Mouse (Mus musculus) urinary bladder, adult 2 months (tissue): ENCODE measurements at regions not wholly inside any gene's neighbourhood (a gene's known extent, or its start where the extent isn't known, plus 50 kb on each side); places are given as distances from the start of the nearest gene placed in this dataset.

Source experiments
- DNase-seq: peaks from one replicate; pipeline ENCODE4 v3.0.0; 2022; ENCODE audit warnings: low spot score

DNA sequence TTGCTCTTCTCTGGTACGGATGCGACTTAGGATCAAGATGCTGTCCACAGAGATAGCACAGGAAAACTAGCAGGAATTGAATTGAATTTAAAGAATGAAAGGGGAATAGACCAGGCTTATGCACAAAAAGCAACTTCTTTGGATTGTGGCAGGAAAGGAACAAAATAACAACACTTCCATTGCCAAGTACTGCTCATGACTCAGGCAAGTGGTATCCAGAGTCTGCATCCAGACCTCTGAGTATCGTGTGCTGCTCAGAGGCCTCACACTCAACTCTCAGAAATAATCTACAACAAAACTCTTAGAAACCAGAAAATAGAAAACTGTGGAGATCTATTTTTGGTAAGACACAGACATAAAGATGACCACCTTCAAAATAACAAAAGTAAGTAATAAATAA lies 176.1 kb upstream of the Egflam start:
- no peak for DNase-seq

DNA sequence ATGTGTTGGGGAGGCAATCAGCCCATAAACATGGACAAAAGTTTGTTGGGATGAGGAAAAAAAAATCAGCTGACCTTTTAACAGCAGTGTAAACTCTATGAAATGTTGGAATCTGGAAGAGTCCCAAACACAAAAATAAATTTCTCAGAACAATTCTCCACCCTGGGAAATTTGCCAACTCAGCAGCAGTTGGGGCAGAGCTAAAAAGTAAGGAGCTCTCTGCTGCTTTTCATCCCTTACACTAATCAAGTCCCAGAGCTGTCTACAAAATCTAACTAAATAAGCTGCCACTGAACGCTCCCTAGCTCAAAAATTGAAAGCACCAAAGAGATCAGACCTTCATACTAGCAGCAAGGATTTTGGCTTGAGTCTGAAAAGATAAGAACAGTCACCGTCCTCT lies 176.6 kb upstream of the Egflam start:
- DNase-seq: no peak

DNA sequence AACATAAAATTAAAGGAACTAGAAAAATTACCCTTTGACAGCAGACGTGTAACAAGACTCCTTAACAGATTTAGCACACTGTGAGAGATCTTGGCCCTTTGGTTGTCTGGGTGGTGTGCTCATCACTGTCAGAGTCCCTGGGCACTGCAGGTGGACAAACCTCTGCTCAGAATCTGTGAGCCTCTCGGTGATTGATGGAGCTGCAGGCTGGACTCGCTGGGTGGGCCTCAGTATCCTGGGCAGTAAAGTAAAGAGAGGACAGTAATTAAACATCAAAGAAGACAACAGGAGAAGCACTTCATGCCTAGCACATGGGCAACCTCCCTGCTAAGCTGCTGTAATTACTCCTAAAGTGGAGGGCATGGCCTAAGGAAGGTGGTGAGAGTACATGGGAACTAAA lies 180.2 kb upstream of the Egflam start:
- no peak for DNase-seq

DNA sequence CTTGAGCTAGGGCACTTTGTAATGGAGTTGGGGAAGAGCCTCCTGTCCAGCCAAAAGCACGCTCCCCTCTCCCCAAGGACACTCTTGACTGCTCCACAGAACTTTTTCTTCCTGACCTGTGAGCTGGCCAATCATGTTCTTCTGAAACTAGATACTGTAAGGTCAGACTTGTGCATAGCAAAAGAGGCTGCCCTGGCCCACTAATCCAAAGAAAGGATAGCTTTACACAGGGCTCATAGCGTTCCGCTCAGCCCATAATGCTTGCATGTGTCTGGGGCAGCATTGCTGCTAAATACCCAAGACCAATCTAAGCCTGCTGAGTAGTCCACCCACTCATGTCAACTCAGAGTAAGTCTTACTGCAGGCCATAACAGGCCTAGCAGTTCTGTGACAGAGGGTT lies 189.0 kb upstream of the Egflam start:
- DNase-seq: no peak

DNA sequence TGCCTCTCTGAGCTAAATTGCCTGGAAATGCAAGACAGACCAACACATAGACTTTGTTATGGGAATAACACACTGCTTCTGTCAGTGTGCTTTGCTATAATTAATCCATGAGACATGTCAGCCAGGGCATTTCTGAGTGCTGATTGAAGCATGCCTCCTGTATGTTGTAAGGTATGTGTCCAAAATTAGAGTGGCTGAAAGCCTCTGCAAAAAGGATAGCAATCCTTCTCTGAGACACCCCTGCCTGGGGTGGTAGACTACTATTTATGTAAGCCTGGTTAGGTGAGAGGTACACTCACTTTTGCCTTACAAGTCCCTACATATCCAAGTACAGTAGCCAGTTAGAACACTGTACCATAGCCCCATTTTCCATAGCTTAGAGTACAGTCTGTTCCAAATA lies 193.3 kb upstream of the Egflam start:
- DNase-seq: no peak

DNA sequence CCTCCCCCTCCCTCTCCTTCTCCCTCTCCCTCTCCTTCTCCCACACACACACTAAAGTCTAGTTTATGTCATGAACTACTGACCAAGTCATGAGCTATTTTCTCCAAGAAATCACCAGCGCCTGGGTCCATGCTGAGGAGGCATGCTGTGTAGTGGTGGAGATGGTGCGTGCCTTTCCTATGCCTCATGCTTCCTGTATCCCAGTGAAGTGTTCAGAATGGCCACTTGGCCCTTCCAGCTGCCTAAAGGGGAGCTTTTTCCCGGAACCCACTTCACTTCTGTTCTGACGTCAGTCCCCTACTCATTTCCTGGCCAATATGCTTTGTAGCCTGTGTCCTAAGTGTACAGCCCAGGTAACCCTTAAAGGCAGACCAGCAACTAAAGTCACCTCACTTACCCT lies 199.1 kb upstream of the Egflam start:
- DNase-seq: no peak

DNA sequence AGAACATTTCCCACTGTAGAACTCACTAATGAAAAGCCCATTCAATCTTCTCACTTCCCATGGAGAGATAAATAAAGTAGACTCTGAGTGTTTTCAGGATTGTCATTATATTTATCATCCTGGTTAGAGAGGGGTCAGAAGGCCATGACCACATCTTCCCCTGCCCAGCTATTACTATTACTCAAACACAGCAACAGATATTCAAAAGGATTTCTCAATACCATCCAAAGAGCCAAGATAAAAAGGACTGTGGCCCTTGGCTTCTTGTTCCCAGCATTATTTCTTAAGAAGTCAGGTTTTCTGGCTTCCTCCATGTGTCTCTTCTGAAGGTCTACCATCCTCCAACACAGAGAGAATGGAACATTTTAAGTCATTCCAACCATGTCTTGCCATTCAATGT lies 199.6 kb upstream of the Egflam start:
- DNase-seq: no peak

DNA sequence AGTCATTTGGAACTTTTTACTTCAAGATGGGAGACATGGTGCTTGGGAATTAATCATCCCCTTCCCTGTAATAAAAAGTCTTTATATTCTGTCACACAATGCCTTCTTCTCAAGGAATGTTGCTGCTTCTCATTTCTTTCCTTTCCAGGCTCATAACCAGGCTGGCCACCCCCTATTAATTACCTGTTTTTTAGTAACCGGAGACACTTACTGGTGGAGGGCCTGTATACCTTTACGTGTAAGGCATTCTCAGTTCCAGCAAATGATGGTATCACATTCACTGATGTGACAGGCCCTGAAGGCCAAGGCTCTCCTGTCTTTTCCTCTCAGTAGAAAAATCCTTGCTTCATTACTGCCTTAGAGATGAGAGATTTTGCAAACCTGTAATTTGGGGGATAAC lies 203.3 kb upstream of the Egflam start:
- DNase-seq: no peak

DNA sequence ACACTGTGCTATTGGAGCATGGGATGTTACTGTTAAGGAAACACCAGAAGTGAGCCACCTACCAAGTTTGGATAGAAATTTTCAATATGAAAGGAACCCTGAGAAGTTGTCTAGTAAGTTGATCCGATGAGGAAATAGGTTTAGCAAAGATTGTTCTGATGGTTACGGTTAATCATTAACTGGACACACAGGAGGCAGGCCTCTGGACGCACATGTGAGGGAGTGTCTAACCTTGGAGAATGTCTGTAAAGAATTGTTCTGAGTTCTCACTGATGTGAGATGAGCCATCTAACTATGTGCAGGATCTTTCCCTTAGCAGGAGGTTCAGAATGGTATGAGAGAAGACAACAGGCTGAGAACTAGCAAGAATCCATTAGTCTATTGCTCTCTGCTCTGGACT lies 205.8 kb upstream of the Gdnf start:
- no peak for DNase-seq

DNA sequence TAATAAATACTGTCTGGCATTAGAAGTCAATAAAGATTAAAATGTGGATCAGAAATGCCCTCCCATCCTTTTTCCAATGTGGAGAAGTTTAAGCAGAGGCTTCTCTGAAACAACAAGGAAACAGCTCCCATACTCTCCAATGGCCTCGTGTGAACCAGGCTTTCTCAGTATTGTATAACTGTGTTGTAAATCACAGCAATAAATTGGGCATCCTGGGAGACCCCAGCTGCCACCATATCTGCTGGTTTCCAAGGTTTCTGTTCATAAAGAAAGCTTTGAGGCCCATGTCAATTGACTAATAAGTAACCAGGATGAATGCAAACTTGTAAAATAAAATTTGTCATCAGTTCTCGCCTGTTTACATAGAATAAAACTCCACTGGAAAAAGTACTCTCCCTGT lies 192.7 kb upstream of the Gdnf start:
- no peak for DNase-seq

DNA sequence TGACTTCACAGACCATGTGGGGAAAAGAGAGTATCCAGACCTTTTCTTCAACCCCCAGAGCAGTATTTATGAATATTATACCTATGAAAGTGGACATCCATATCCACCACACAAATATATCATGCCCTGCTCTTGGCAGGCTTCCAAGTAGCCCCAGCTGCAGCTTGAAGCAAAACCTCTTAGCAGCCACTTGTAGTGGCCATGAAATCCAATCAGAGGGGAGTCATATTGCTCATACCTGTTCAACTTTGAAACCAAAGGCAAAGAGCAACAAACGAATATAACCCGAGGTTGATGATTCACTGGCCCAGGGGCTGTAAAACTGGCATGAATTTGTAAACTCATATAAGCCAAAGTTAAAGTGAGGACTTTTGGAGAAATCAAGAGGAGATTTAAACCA lies 187.6 kb upstream of the Gdnf start:
- no peak for DNase-seq

DNA sequence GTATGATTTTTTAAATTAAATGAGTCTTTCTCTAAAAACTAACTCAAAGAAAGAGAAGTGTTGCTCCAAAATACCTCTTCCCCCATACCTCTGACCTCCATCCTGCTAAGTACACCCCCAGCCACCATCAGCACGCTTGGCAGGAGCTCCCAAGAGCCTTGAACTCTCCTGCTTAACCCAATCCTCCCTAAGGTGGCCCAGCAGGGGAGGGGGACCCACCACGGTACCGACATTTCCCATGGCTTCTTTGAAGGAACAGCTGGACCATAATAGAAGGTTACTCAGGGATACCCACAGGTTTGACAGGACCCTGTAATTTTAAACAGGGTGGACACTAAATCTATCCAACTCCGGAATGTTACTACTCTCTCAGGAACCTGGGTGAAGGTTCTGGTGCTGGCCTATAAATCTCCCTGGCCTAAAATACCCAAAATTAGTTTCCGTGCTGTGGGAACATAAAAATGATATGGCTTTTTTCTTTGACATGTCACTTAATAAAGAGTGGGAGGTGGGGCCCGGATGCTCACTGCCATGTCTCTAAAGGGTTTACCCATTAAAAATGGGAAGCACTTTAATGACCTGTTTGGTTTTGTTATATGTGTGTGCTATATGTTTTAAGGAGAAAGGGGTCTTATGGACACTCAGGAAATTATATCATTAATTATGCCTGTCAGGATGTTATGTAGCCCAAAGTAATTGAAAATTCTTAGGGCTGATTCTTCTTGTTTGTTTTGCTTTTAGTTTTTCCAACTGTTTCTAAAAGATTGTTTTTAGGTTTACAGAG lies 185.8 kb upstream of the Gdnf start:
- no peak for DNase-seq

DNA sequence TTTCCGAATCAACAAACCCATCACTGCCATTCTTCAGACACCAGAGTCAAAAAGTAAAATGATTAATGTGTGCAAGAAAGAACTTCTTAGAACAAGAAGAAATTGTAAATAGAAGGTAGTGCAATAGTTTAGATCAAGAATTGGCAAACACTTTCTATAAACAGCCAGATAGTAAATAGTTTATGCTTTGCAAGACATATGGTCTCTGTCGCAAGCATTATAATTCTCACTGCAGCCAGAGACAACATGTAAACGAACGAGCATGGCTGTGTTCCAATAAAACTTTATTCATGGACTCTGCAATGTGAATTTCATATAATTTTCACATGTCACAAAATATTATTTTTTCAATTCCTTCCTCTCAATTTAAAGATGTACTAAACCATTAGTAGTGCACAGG lies 180.8 kb upstream of the Gdnf start:
- no peak for DNase-seq

DNA sequence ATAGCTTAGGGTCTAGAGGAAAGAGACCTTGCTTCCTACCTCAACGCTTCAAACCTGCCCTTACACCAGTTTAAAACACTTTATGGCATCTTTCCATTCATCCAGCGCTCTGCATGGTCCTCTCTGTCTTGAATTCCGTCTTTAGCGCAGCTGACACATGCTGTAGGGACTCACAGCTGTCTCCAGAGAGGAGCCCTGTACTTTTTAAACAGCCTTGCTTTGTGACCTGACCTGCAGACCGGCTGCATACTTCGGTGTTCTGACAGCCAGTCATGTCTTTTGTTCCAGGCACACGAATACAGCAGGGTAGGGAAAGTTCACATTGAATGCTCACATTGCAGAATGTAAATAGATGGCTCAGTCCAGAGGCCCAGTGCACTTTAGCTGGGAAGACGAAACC lies 175.4 kb upstream of the Gdnf start:
- DNase-seq: no peak

DNA sequence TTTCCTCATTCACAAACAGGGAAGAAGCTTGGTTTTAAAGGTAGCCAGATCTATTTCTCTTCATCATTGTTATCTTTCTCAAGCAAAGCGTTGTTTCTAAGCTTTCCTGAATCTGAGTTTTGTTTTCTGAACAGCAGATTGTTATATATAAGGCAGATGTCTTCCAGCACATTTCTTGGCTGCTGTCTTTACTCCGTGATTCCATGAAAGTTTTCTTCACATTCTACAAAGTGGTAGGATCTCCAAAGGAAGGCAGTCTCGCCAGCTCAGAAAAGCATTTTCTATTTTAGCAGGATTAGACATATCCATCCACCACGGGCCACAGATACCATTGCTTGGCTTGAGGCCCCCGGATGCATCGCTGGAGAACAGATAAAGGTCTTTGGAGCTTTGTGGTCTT lies 171.2 kb upstream of the Gdnf start:
- no peak for DNase-seq

DNA sequence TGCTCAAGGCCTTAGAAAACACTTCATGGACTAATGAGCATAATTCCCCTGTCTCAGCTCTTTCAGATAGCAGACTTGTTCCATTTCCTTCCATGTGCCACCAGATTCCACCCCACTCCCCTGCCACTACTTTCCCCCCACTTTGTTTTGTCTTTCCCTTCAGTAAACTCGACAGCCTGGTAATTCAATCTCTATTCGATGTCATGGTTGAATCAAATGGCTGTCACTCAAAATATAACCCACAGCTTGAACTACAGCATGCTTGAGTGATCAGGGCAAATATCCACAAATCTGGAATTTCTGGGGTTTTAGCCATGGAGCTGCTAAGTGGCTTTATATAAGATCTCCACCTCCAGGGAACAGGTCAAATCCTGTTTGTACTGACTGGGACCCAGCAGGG lies 168.6 kb upstream of the Gdnf start:
- DNase-seq: no peak

DNA sequence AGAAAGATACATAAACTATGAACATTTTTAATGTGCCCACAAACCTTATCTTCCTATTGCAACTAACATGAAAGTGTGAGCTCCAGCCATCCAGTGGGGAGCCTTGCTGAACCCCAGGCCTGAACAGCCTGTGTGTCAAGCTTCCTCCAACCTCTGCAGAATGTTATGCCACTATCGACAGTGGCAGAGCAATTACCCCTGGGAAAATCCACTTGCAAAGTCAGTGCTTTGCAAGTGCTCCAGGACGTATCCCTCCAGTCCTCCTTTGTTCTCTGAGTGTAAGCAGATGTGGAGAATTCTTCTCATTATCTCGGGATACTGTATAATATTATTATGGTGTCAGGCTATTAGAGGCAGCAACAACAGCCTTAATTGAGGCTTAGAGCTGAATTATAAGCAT lies 159.9 kb upstream of the Gdnf start:
- no peak for DNase-seq

DNA sequence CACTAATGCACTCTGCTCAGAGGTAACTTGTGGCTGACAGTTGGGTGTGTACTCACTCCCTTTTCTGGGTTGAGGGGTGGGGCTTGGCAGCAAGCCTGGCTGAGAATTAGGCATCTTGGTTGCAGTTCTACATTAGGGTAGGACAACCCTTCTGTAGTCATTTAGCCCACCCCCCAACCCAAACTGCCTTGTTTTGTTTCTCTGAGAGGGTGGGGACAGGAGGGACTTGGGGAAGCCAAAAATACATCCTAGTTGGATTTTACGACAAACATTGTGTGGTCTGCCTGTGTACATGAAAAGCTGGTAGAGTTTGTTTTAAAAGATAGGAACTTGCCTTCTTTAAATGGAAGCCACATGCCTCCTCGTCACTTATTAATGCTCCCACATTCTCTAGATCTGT lies 146.8 kb upstream of the Gdnf start:
- no peak for DNase-seq

DNA sequence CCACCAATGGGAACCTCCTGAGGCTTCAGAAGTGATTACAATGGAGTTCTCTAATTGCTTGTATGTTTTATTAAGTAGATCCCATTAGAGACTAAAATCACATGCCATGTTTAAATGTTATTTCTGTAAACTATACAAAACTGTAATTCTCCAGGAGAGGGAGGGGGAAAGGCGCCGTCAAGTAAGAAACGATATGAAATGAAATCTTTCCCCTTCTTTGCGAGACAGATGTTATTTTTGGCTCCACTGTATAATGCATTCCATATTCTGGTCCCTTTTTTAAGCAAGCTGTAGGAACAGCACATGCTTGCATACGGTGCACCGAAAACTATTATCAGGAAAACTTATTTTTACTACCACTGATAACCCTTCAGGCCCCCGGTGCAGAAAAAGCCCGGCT lies 141.0 kb upstream of the Gdnf start:
- no peak for DNase-seq

DNA sequence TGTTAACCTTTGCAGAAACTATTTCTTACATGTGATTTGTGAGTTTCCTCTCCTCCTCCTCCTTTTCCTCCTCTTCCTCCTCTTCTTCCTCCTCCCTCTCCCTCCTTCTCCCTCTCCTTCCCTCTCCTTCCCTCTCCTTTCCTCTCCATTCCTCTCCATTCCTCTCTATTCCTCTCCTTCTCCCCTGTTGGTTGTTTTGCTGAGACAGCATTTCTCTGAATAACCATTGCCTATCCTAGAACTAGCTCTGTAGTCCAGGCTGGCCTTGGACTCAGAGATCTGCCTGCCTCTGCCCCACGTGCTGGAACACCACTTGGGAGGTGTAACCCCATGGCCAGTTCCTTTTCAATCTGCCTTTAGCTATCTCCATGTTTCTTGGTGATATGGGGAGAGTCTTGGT lies 133.7 kb upstream of the Gdnf start:
- no peak for DNase-seq

DNA sequence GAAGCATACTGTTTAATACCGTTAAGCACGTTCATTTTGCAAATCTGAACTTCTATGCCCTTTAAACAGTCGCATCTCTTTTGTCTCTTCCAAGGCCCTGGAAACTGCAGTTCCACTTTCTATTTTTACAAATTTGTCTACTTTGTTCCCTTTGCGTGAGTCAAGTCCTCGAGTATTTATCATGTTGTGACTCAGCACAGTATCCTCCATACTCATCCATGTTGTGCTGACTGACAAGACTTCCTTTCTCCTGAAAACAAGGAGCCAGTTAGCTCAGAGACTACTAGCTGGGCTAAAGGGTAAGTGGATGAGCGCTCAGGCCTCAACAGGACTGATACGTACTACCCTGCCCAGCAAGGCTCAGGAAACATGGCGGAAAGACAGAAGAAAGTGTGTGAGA lies 131.9 kb upstream of the Gdnf start:
- DNase-seq: no peak

DNA sequence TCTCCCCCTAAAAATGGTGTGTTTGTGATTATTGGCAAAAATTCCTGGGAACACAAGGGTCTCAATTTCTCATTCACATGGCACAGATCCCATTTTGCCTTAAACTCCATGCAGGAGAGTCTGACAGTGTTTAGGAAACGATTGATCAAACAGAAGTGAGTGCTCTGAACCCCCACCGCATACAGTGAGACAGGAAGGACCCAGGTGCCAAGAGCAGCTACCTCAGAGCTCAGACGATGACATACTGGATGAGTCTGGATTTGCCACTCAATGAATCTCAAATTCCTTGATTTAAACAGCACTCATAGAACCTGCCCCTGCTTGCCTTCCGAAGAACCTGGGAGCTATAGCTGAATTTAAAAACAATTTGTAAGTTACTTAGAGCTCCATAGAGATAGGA lies 129.6 kb upstream of the Gdnf start:
- DNase-seq: no peak

DNA sequence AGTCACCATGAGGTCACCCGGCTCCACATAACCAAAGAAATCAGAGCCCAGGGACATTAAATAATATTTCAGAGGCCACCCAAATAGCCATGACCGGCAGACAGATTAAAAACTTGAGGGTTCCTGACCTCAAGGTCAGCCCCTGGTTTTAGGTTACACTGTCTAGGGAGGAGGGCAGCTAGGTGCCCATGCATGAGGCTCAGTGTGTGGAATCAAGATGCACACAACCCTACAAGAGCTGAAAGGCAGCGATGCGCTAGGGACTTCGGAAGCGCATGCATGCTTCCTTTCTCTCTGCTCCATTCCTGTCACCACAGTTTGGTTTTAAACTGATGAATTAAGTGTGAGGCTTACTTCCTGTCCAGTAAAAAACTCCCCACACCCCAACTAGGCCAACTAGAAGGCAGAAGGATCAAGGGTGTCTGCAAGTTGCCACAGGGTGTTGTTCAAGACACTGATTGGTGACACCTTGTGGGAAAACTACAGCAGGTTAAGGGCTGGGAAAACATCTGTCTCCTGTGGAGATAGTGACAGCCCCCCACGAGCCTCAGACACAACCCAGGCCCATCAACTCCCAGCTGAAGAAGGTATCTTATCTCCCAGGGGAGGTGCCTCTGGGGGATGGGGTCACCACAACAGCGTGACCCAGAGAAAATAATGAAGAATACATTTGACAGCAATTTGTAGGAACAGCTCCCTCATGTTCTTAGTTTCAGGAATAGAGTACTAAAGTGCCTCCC lies 127.2 kb upstream of the Gdnf start:
- no peak for DNase-seq

DNA sequence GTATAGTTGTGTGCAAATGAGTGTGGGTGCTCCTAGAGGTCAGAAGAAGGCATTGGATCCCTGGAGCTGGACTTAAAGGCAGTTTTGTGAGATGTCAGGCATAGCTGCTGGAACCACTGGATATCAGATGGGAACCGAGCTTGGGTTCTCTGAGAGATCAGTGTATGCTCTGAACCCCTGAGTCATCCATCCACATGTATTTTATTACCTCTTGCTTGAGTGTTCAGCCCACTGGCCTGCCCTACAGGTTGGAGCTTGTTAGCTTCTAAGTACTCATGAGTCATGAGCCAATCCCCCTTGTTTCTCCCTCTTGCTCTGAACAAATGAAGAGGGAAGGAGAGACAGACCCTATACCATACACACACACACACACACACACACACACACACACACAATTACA lies 119.4 kb upstream of the Gdnf start:
- DNase-seq: no peak
